Comparison of ENCODE assay signal across 8 mouse cellular contexts in the genomic region with DNA sequence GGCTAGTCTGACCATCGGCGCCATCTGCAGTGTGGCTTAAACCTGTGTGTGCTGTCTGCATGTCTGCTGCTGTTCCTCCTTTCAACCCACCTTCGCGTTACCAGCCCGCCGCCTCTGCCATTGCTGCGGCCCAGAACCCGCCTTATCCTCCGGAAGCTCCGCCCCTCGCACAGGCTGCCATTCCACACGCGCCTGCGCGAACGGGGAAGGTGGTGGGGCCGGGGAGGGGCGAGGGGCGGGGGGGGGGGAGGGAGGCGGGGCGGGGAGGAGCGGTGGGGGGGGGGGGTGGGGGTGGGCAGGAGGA. TPM values are rescaled to one million over a fixed set of nuclear protein-coding genes. Genes with fewer than 3 reads are reported as not detected.
DNase-seq lines count a peak whose midpoint lies in the region; ATAC-seq and TF ChIP-seq lines count a peak whose summit lies in the region.

A gene (minus strand): TSS at position 152 of the 304 bp plus-strand sequence.

- TF ChIP-seq EP300 in lung, postnatal 0 days (IDR thresholded peaks at IDR 0.05), result no peak

- H3K27me3 ChIP-seq in hindbrain, embryonic 10.5 days (ENCODE audit: insufficient read depth, poor library complexity, severe bottlenecking), result no peaks in the 10 kb centered on the region
- H3K27me3 ChIP-seq in lung, postnatal 0 days (replicated peaks; ENCODE audit: insufficient read depth, low read length), result no peaks in the 10 kb centered on the region

- H3K9ac ChIP-seq in lung, postnatal 0 days (replicated peaks; ENCODE audit: low read depth), result peak within 1 kb of the TSS; percentile 44; the same call in 1 of the 2 replicates

- H3K4me3 ChIP-seq in hindbrain, embryonic 10.5 days, result peak within 1 kb of the TSS; percentile 56
- H3K4me3 ChIP-seq in lung, postnatal 0 days (ENCODE audit: low read depth, low read length), result peak within 1 kb of the TSS; percentile 38

- TF ChIP-seq CTCF in lung, postnatal 0 days (IDR thresholded peaks at IDR 0.05), result no peak

- peak; percentile 76 for DNase-seq in Muller cell, postnatal 12 days (ENCODE audit: inconsistent ontology term)
- peak; percentile 85 for DNase-seq in cerebellum, adult 9-11 months
- peak; percentile 59 to 82 for DNase-seq in frontal cortex, adult 2 months (ENCODE audit: extremely low spot score in 1 of 2, low spot score in 1 of 2)
- peak; percentile 68 for DNase-seq in hindbrain, embryonic 10.5 days (ENCODE audit: low spot score)
- DNase-seq in layer of hippocampus, adult 9-11 months, result peak; percentile 82
- peak; percentile 86 for DNase-seq in lung, postnatal 0 days (ENCODE audit: low spot score)
- peak; percentile 52 for DNase-seq in ovary, postnatal 14 days (ENCODE audit: low spot score)
- peak; percentile 77 to 79 for DNase-seq in thymus, postnatal 10 days (ENCODE audit: low spot score in 2 of 2)

- H3K36me3 ChIP-seq in hindbrain, embryonic 10.5 days, result no peaks in the 10 kb centered on the region
- no peaks in the 10 kb centered on the region for H3K36me3 ChIP-seq in lung, postnatal 0 days (ENCODE audit: insufficient read depth, low read length)

- peak within 1 kb of the TSS; percentile 84 for H3K27ac ChIP-seq in hindbrain, embryonic 10.5 days
- H3K27ac ChIP-seq in lung, postnatal 0 days (ENCODE audit: low read length), result peak within 1 kb of the TSS; percentile 38; the same call in 1 of the 2 replicates

- peaks cover 5% of the 10 kb centered on the region for H3K4me1 ChIP-seq in hindbrain, embryonic 10.5 days (replicated peaks)
- no peaks in the 10 kb centered on the region for H3K4me1 ChIP-seq in lung, postnatal 0 days (ENCODE audit: insufficient read depth, low read depth, low read length)

- ATAC-seq in lung, postnatal 0 days, result peak; percentile 86

- 23% methylated on average over 18 of the region's 22 CpGs for WGBS in hindbrain, embryonic 10.5 days
- WGBS in lung, postnatal 0 days, result 15% methylated on average over 11 of the region's 22 CpGs

- H3K9me3 ChIP-seq in hindbrain, embryonic 10.5 days, result no peaks in the 10 kb centered on the region
- H3K9me3 ChIP-seq in lung, postnatal 0 days (ENCODE audit: low read length), result no peaks in the 10 kb centered on the region

- H3K4me2 ChIP-seq in lung, postnatal 0 days (replicated peaks; ENCODE audit: low read depth, low read length), result peak within 1 kb of the TSS; percentile 54

RNA-seq across cellular contexts. Expression of the gene that starts here (rescaled TPM):
- polyA plus RNA-seq in frontal cortex, adult 2 months (2012; rRNA removed), result 57.1 and 65.1 TPM in 2 replicates
- polyA plus RNA-seq in hindbrain, embryonic 10.5 days (2016; fragmentation: Nextera tagmentation; extraction: Ambion mirVana), result 113 and 120 TPM in 2 replicates
- 75.0 and 82.6 TPM in 2 replicates for polyA plus RNA-seq in lung, postnatal 0 days (2015; fragmentation: Nextera tagmentation; extraction: Ambion mirVana)

Comparison
In these comparisons a context has a peak if more than half of its experiments do, and no peak if none do; other contexts are left out.
1. Peak in every context shown above with its lines: DNase-seq, ATAC-seq, H3K4me3 ChIP-seq and H3K27ac ChIP-seq.